Mouse (Mus musculus): ENCODE data around the gene Tysnd1.

Tysnd1 gene

DNA sequence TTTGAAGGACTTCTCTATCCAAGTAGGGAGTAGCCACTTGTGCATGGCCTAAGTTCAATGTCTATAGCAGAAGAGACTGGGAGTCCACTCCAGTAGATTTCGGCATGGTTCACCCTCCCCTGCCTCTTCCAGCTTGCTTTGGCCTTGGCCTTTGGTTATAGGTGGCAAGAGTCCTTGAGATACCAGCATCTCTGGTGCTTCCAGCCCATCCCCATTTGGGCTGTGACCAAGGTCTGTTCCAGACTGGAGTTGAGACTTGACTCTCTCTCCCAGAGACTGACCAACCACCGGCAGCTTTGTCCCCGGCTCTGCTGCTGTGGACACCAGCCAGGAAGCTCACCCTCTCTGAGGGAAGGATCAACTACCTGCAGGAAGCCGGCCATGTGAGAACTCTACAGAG, 42.8 kb downstream of the Tysnd1 start:
- no peak for DNase-seq (ENCODE audit: low read depth)

DNA sequence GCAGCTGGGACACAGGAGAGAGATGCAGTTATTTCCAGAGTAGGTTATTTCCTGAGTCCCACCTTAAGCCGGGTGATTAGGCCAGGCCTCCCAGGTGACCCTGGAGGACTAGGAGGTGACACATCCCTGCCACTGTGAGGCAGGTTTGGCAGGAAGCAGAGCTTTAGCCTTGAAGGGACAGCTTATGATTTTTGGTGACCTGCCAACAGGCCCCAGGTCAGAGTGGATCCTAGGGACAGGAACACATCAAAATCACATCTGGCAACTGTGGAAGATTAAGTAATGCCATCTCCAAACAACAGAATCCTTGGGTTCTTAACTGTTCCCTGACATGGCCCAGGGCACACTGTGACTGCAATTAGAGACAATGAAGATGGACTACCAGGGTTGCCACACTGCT, 46.0 kb downstream of the Tysnd1 start:
- DNase-seq (ENCODE audit: low read depth): no peak

GRCm38 (mm10) chr10:61741873-61742272, 46.6 kb downstream of the Tysnd1 start:
- no peak for DNase-seq (ENCODE audit: low read depth)

DNA sequence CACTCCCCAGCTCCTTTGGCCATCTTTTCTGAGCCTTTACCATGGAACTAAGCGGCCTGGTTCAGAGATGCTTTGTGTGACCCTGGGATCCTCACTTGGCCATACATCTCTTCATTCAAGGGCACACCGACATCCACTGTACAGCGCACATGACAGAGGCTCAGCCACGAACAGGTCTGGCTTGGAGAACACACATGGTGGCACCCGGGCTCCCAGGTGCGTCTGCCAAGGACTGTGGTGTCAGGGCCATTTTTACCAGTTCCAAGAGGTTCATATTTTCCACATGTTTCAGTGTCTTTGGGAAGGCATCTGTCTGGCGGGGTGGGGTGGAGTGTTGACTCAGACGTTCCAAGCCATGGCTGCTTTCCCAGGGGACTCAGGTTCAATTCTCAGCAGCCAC, 47.0 kb downstream of the Tysnd1 start:
- no peak for DNase-seq (ENCODE audit: low read depth)

GRCm38 (mm10) chr10:61745133-61745532, 49.8 kb downstream of the Tysnd1 start:
- DNase-seq (ENCODE audit: low read depth): no peak

- no peak for DNase-seq (ENCODE audit: low read depth)
Measured at GRCm38 (mm10) chr10:61747302-61747701, 52.0 kb downstream of the Tysnd1 start.

DNA sequence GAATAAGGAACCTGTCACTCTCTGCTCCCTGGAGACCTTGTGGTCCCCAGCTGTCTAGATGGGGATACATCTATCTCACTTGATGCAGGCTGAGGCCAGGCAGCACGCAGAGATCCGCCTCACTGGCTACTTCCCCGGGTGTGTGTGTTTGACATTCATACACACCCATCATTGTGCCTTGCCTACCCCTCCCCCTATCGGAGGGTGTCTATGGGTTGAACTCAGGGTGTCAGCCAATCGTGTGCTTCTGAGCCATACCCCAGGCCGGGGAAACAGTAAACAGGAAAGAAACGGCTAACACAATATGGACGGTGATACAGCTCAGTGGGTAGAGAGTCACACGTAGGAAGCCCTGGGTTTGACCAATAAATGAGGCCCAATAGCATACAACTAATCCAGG, 54.7 kb downstream of the Tysnd1 start:
- DNase-seq (ENCODE audit: low read depth): no peak

- no peak for DNase-seq (ENCODE audit: low read depth)
Measured at GRCm38 (mm10) chr10:61751534-61752219, 56.4 kb downstream of the Tysnd1 start.
